Mouse (Mus musculus): ENCODE measurements around the gene Anxa6. TPM values are rescaled to one million over a fixed set of nuclear protein-coding genes. Genes with fewer than 3 reads are reported as not detected.
"Not testable (repeated sequence)": the region's sequence is repeated elsewhere in the genome, so short reads cannot be mapped to it uniquely, and the experiment has no call there.

The Anxa6 gene
- total RNA-seq, 1 experiment from 2014 or later, result 264 TPM

- ATAC-seq (replicated peaks; ENCODE audit: insufficient number of reproducible peaks, low FRiP score, low TSS enrichment, poor library complexity, severe bottlenecking), result no peak
These were observed 59.6 kb downstream of the Anxa6 start for GRCm38 (mm10) chr11:54973481-54974212.

GRCm38 (mm10) chr11:54972789-54973188 is 60.5 kb downstream of the Anxa6 start:
- no peak for ATAC-seq (replicated peaks; ENCODE audit: insufficient number of reproducible peaks, low FRiP score, low TSS enrichment, poor library complexity, severe bottlenecking)

- peak; percentile 47; the same call in 1 of the 2 replicates for ATAC-seq (replicated peaks; ENCODE audit: insufficient number of reproducible peaks, low FRiP score, low TSS enrichment, poor library complexity, severe bottlenecking)
These were observed 61.1 kb downstream of the Anxa6 start for GRCm38 (mm10) chr11:54972049-54972723.

- ATAC-seq (replicated peaks; ENCODE audit: insufficient number of reproducible peaks, low FRiP score, low TSS enrichment, poor library complexity, severe bottlenecking), result no peak
These were observed 61.7 kb downstream of the Anxa6 start for GRCm38 (mm10) chr11:54971365-54972048.

- peak; percentile 27; the same call in 1 of the 2 replicates for ATAC-seq (replicated peaks; ENCODE audit: insufficient number of reproducible peaks, low FRiP score, low TSS enrichment, poor library complexity, severe bottlenecking)
These were observed 68.0 kb downstream of the Anxa6 start for GRCm38 (mm10) chr11:54965234-54965633.

- peak; percentile 72 for ATAC-seq (replicated peaks; ENCODE audit: insufficient number of reproducible peaks, low FRiP score, low TSS enrichment, poor library complexity, severe bottlenecking)
These were observed 70.4 kb downstream of the Anxa6 start, which contains the start of gene Tnip1 for GRCm38 (mm10) chr11:54962810-54963209. Gene Tnip1, minus strand, starts transcription at chr11:54962917.

GRCm38 (mm10) chr11:54961921-54962320 is 71.3 kb downstream of the Anxa6 start:
- ATAC-seq (replicated peaks; ENCODE audit: insufficient number of reproducible peaks, low FRiP score, low TSS enrichment, poor library complexity, severe bottlenecking), result no peak

- no peak for ATAC-seq (replicated peaks; ENCODE audit: insufficient number of reproducible peaks, low FRiP score, low TSS enrichment, poor library complexity, severe bottlenecking)
These were observed 71.9 kb downstream of the Anxa6 start for GRCm38 (mm10) chr11:54961164-54961850.

GRCm38 (mm10) chr11:54960251-54960650 is 73.0 kb downstream of the Anxa6 start:
- ATAC-seq (replicated peaks; ENCODE audit: insufficient number of reproducible peaks, low FRiP score, low TSS enrichment, poor library complexity, severe bottlenecking), result no peak

- no peak for ATAC-seq (replicated peaks; ENCODE audit: insufficient number of reproducible peaks, low FRiP score, low TSS enrichment, poor library complexity, severe bottlenecking)
These were observed 74.6 kb downstream of the Anxa6 start for GRCm38 (mm10) chr11:54958571-54959073.

- not testable (repeated sequence) for ATAC-seq (replicated peaks; ENCODE audit: insufficient number of reproducible peaks, low FRiP score, low TSS enrichment, poor library complexity, severe bottlenecking)
These were observed 75.5 kb downstream of the Anxa6 start for GRCm38 (mm10) chr11:54957708-54958107.

GRCm38 (mm10) chr11:54956912-54957311 is 76.3 kb downstream of the Anxa6 start:
- ATAC-seq (replicated peaks; ENCODE audit: insufficient number of reproducible peaks, low FRiP score, low TSS enrichment, poor library complexity, severe bottlenecking), result peak; percentile 63

- peak; percentile 89 for ATAC-seq (replicated peaks; ENCODE audit: insufficient number of reproducible peaks, low FRiP score, low TSS enrichment, poor library complexity, severe bottlenecking)
These were observed 77.3 kb downstream of the Anxa6 start for GRCm38 (mm10) chr11:54955735-54956480.

GRCm38 (mm10) chr11:54955400-54955734 is 77.9 kb downstream of the Anxa6 start:
- not testable (repeated sequence) for ATAC-seq (replicated peaks; ENCODE audit: insufficient number of reproducible peaks, low FRiP score, low TSS enrichment, poor library complexity, severe bottlenecking)

GRCm38 (mm10) chr11:54954716-54955115 is 78.5 kb downstream of the Anxa6 start:
- no peak for ATAC-seq (replicated peaks; ENCODE audit: insufficient number of reproducible peaks, low FRiP score, low TSS enrichment, poor library complexity, severe bottlenecking)

GRCm38 (mm10) chr11:54953993-54954446 is 79.2 kb downstream of the Anxa6 start:
- no peak for ATAC-seq (replicated peaks; ENCODE audit: insufficient number of reproducible peaks, low FRiP score, low TSS enrichment, poor library complexity, severe bottlenecking)

GRCm38 (mm10) chr11:54952651-54953050 is 80.6 kb downstream of the Anxa6 start:
- no peak for ATAC-seq (replicated peaks; ENCODE audit: insufficient number of reproducible peaks, low FRiP score, low TSS enrichment, poor library complexity, severe bottlenecking)

- ATAC-seq (replicated peaks; ENCODE audit: insufficient number of reproducible peaks, low FRiP score, low TSS enrichment, poor library complexity, severe bottlenecking), result no peak
These were observed 82.6 kb downstream of the Anxa6 start for GRCm38 (mm10) chr11:54950684-54951083.
